Mouse (Mus musculus): ENCODE data around the gene Dlx3.
A peak's percentile ranks its signal among the peaks of the same experiment; 100 is the strongest.

The Dlx3 gene

GRCm38 (mm10) chr11:95125366-95125948 is 5.5 kb downstream of the Dlx3 start:
- no peak for DNase-seq (ENCODE audit: low spot score)

- no peak for DNase-seq (ENCODE audit: low spot score)
These were observed 6.6 kb downstream of the Dlx3 start for GRCm38 (mm10) chr11:95126272-95127245.

- no peak for DNase-seq (ENCODE audit: low spot score)
These were observed 8.4 kb downstream of the Dlx3 start for GRCm38 (mm10) chr11:95128359-95128758.

- DNase-seq (ENCODE audit: low spot score) = no peak
These were observed 10.8 kb downstream of the Dlx3 start for GRCm38 (mm10) chr11:95130668-95131252.

- no peak for DNase-seq (ENCODE audit: low spot score)
These were observed 13.4 kb downstream of the Dlx3 start for GRCm38 (mm10) chr11:95133321-95133720.

- no peak for DNase-seq (ENCODE audit: low spot score)
These were observed 17.4 kb downstream of the Dlx3 start for GRCm38 (mm10) chr11:95137281-95137680.

- DNase-seq (ENCODE audit: low spot score) = no peak
These were observed 20.0 kb downstream of the Dlx3 start for GRCm38 (mm10) chr11:95139871-95140270.

- DNase-seq (ENCODE audit: low spot score) = no peak
These were observed 22.3 kb downstream of the Dlx3 start for GRCm38 (mm10) chr11:95142258-95142657.

GRCm38 (mm10) chr11:95142980-95143575 is 23.2 kb downstream of the Dlx3 start:
- peak; percentile 36 for DNase-seq (ENCODE audit: low spot score)

GRCm38 (mm10) chr11:95143663-95144062 is 23.7 kb downstream of the Dlx3 start:
- no peak for DNase-seq (ENCODE audit: low spot score)

- DNase-seq (ENCODE audit: low spot score) = no peak
These were observed 24.4 kb downstream of the Dlx3 start for GRCm38 (mm10) chr11:95144091-95144945.

GRCm38 (mm10) chr11:95144946-95145483 is 25.1 kb downstream of the Dlx3 start:
- DNase-seq (ENCODE audit: low spot score) = no peak

- DNase-seq (ENCODE audit: low spot score) = no peak
These were observed 26.0 kb downstream of the Dlx3 start, which contains the start of gene Dlx4 for GRCm38 (mm10) chr11:95145851-95146403. Dlx4 (minus strand) TSS chr11:95146263.

- no peak for DNase-seq (ENCODE audit: low spot score)
These were observed 28.8 kb downstream of the Dlx3 start for GRCm38 (mm10) chr11:95148754-95149153.

- DNase-seq (ENCODE audit: low spot score) = no peak
These were observed 29.7 kb downstream of the Dlx3 start for GRCm38 (mm10) chr11:95149462-95150268.

GRCm38 (mm10) chr11:95150269-95151049 is 30.5 kb downstream of the Dlx3 start:
- no peak for DNase-seq (ENCODE audit: low spot score)

GRCm38 (mm10) chr11:95153116-95153515 is 33.2 kb downstream of the Dlx3 start:
- no peak for DNase-seq (ENCODE audit: low spot score)

GRCm38 (mm10) chr11:95153681-95154080 is 33.8 kb downstream of the Dlx3 start:
- DNase-seq (ENCODE audit: low spot score) = no peak

- no peak for DNase-seq (ENCODE audit: low spot score)
These were observed 35.6 kb downstream of the Dlx3 start for GRCm38 (mm10) chr11:95155511-95155910.
